Mouse (Mus musculus): ENCODE data around the gene Brinp3.

Brinp3 gene

GRCm38 (mm10) chr1:146792826-146793225 is 298.3 kb downstream of the Brinp3 start:
- DNase-seq (ENCODE audit: low spot score in 2 of 2), result no peak

DNA sequence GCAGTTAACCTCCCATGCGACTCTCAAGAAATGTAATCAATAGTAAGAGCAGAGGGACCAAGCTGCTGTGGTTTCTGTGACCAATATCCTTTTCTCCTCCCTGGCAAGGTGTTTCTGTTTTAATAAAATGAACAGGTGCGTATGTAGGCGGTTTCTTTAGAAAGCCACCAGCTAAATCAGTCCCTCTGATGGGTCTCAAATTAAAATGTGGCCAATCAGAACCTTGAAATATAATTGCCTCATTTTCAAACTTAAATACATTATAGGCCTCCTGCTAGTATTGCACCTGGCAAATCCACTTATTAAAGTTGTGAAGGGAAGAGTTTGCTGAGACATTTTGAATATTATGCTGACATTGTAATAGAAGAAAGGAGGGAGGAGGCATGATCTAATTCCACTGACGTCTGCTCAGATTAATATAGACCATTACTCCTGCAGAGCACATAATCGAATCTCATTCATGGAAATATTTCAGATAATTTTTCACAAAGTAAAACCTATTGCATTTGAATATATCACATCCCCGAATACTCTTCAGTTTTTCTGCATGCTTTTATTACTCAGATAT is 305.5 kb downstream of the Brinp3 start:
- DNase-seq (ENCODE audit: low spot score in 2 of 2), result no peak

DNA sequence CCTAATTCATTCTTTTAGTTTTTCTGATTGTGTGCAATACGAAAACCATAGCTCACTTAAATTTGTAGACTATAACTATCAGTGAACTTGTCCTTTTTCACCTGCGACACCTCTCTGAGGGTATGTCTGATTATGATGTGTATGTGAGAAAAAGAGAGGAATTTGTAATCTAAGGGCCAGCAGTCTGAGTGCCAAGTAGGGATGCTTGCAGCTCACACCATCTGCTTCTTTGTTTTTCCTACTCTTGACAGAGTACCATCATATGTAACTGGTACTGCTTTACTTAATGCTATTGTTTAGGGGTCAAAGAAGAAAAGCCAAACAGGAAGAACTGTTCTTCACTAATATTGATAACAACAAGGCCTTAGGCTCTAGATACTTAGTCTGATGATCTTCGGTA is 307.3 kb downstream of the Brinp3 start:
- no peak for DNase-seq (ENCODE audit: low spot score in 2 of 2)

DNA sequence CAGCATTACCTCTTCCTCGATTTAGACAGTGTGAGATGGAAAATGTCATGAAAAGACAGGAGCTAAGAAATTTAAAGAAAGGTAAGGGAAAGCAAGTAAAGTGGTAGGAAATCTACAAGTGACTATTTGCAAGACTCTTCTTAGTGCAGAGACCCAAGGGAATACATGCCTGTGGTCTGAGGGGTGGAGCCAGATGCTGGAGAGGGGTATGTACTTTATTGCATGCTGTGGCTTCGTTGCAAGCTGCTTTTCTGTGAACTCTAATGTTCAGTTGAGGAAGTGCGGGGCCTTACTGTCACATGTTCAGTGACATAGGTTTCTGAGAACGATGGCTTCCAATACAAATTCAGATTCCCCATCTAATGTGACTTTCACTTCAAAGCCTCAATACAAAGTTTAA is 313.2 kb downstream of the Brinp3 start:
- DNase-seq (ENCODE audit: low spot score in 2 of 2), result no peak

DNA sequence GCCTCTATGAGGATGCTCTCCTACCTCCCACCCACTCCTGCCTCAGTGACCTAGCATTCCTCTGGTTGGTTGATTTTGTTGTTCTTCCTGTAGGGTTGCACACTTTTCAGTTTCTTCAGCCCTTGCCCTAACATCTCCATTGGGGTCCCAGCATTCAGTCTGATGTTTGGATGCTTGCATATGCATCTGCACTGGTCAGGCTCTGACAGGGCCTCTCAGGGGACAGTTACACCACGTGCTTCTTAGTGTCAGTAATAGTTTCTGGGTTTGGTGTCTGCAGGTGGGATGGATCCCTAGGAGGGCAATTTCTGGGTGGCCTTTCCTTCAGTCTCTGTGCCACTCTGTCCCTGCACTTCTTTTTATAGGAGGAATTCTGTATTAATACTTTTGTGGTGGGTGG is 339.3 kb downstream of the Brinp3 start:
- DNase-seq (ENCODE audit: low spot score in 2 of 2), result no peak

DNA sequence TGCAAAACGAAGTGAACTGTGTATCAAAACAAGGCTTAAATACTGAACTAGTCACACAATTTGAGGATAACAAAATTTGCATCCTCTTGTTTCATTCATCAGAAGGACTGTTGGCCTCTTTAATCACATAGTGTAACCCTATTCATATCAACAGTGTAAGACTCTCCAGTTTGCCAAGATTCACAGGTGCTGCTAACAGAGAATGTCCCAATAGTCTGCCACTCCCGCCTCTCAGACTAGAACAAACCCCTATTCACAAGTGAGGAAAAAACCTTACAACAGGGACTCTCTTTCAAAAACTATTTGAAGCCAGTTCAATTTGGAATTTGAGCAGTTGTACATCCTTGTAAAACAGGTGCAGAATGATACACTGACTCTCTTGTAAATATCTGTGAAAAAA is 349.5 kb downstream of the Brinp3 start:
- no peak for DNase-seq (ENCODE audit: low spot score in 2 of 2)

GRCm38 (mm10) chr1:146848892-146849291 is 354.3 kb downstream of the Brinp3 start:
- no peak for DNase-seq (ENCODE audit: low spot score in 2 of 2)

- no peak for DNase-seq (ENCODE audit: low spot score in 2 of 2)
These were observed 355.6 kb downstream of the Brinp3 start for GRCm38 (mm10) chr1:146850147-146850546.

DNA sequence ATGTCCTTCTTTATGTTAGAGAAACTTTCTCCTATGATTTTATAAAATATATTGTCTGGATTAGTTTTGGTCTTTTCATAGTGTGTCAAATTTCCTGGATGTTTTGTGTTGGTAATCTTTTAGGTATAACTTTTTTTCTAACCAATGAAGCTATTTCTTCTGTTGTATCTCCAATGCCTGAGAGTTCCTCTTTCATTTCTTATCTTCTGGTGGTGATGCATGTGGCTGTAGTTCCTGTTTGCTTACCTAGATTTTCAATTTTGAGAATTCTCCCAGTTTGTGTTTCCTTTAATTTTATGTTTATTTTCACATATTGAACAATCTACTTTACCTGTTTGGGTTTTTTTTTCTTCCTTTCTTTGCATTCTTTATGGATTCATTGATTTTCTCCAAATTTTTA is 404.1 kb downstream of the Brinp3 start:
- no peak for DNase-seq (ENCODE audit: low spot score in 2 of 2)

GRCm38 (mm10) chr1:146901691-146902090 is 407.1 kb downstream of the Brinp3 start:
- no peak for DNase-seq (ENCODE audit: low spot score in 2 of 2)

DNA sequence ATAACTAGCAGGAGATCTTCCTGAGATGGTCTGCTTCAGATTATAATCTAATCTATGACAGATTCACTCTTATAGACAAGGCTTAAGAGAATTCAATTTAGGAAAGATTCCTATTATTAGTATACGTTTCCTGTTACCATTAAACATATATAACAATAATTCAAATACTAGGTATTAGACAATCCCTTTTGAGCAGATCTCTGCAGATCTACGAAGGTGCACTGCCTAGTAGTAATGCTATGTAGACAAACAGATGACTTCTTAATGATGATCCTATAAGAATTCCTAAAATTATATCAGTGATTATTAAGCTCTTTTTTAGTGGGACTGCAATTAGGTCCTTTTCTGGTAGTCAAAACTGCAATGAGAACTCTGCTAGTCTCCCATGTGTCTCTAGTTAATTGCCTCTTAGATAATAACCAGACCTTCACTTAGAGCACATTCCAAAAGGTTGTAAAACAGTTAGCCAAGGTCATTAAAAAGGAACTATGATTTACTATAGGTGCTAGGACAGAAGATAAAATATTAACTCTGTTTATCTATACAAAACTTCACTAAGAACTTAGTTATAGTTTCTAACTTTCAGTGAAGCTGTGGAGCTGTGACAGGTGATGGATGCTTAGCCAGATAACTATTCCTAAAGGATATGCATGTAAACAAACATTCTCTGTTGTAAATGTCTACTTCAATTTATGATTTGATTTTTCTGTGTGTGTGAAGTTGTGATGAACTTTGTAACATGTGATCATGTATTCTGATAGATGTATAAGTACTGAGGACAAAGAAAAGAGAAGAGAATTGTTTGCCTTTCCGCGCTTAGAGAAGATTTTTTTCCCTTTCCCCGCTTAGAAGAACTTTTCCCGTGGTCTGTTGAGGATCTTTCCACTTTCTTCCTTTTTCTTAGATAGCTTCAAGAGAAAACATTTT is 445.2 kb downstream of the Brinp3 start:
- no peak for DNase-seq (ENCODE audit: low spot score in 2 of 2)

Data from frontal cortex, postnatal 14 days (tissue).